8 mouse cellular contexts compared by ENCODE assay signal in the genomic region with DNA sequence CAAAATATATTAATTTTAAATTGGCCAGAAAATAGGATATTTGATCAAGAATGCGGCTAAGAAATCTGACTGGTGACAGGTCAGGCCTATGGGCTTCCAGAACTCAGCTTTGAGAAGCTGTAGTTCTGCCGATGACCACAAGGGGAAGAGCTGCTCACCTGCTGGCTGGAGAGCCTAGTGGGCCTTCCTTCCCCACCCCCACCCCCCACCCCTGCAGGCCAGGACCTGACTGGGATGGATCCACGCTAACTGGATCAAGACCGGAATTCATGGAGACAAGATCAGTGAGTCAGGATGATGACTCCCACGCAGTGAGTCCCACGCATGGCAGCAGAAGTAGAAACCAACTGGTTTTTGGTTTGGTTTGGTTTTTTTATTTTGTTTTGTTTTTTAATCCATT. TPM values are rescaled to one million over a fixed set of nuclear protein-coding genes. Genes with fewer than 3 reads are reported as not detected.
A peak's percentile ranks its signal among the peaks of the same experiment; 100 is the strongest.
DNase-seq lines count a peak whose midpoint lies in the region; ATAC-seq and TF ChIP-seq lines count a peak whose summit lies in the region.

No protein-coding gene starts in this region.

- H3K4me3 ChIP-seq in hindbrain, embryonic 13.5 days, result no peak overlapping the region
- no peak overlapping the region for H3K4me3 ChIP-seq in hindbrain, embryonic 16.5 days (ENCODE audit: low read length)
- H3K4me3 ChIP-seq in C2C12 (ENCODE audit: insufficient read depth, poor library complexity, severe bottlenecking) (no peak overlapping the region), macrophage (ENCODE audit: inconsistent target) (no peak overlapping the region)
- no peak overlapping the region for H3K4me3 ChIP-seq in heart, embryonic 12.5 days

- no peaks in the 10 kb centered on the region for H3K9me3 ChIP-seq in hindbrain, embryonic 13.5 days
- no peaks in the 10 kb centered on the region for H3K9me3 ChIP-seq in hindbrain, embryonic 16.5 days (ENCODE audit: control insufficient read depth, low read length)
- H3K9me3 ChIP-seq in heart, embryonic 12.5 days (replicated peaks), result no peaks in the 10 kb centered on the region

- WGBS in hindbrain, embryonic 13.5 days, result 82% methylated on average over 6 of the region's 6 CpGs
- 87% methylated on average over 6 of the region's 6 CpGs for WGBS in hindbrain, embryonic 16.5 days
- 76% methylated on average over 5 of the region's 6 CpGs for WGBS in macrophage (ENCODE audit: missing documents)
- WGBS in heart, embryonic 12.5 days, result 81% methylated on average over 6 of the region's 6 CpGs

- no peak overlapping the region for H3K4me2 ChIP-seq in hindbrain, embryonic 13.5 days
- no peak overlapping the region for H3K4me2 ChIP-seq in hindbrain, embryonic 16.5 days (ENCODE audit: low read length)
- no peak overlapping the region for H3K4me2 ChIP-seq in heart, embryonic 12.5 days

- H3K79me3 ChIP-seq in C2C12 (ENCODE audit: low read depth), result peaks cover 70% of the 10 kb centered on the region

- no peak overlapping the region for H3ac ChIP-seq in C2C12 (ENCODE audit: control insufficient read depth, insufficient read length, low read depth)

- no peak overlapping the region for H3K9ac ChIP-seq in hindbrain, embryonic 13.5 days
- H3K9ac ChIP-seq in hindbrain, embryonic 16.5 days (ENCODE audit: low read depth, low read length), result no peak overlapping the region
- H3K9ac ChIP-seq in heart, embryonic 12.5 days, result no peak overlapping the region

- H3K36me3 ChIP-seq in hindbrain, embryonic 13.5 days, result peaks cover 11% of the 10 kb centered on the region
- H3K36me3 ChIP-seq in hindbrain, embryonic 16.5 days (ENCODE audit: control insufficient read depth, insufficient read depth, low read length), result no peaks in the 10 kb centered on the region
- H3K36me3 ChIP-seq in C2C12 (ENCODE audit: control insufficient read depth, insufficient read depth), result peaks cover 39% of the 10 kb centered on the region
- peaks cover 14% of the 10 kb centered on the region; the same call in 1 of the 2 replicates for H3K36me3 ChIP-seq in macrophage (ENCODE audit: inconsistent target)
- no peaks in the 10 kb centered on the region for H3K36me3 ChIP-seq in heart, embryonic 12.5 days

- H3K27me3 ChIP-seq in hindbrain, embryonic 13.5 days, result no peaks in the 10 kb centered on the region
- no peaks in the 10 kb centered on the region for H3K27me3 ChIP-seq in hindbrain, embryonic 16.5 days (replicated peaks; ENCODE audit: control insufficient read depth, insufficient read depth, low read length)
- no peaks in the 10 kb centered on the region for H3K27me3 ChIP-seq in C2C12 (ENCODE audit: control insufficient read depth, insufficient read depth, insufficient read length)
- H3K27me3 ChIP-seq in heart, embryonic 12.5 days (replicated peaks), result no peaks in the 10 kb centered on the region

- H3K79me2 ChIP-seq in C2C12 (ENCODE audit: control insufficient read depth, insufficient read depth) (peaks cover 97% of the 10 kb centered on the region), macrophage (ENCODE audit: inconsistent target) (peaks cover 84% of the 10 kb centered on the region)

- 0 out of 2 replicates have a peak overlapping the region, but pooled peaks have one; percentile 18 for H3K27ac ChIP-seq in hindbrain, embryonic 13.5 days
- no peak overlapping the region for H3K27ac ChIP-seq in hindbrain, embryonic 16.5 days (ENCODE audit: low read depth, low read length)
- peak overlapping the region; percentile 93 for H3K27ac ChIP-seq in macrophage
- no peak overlapping the region for H3K27ac ChIP-seq in heart, embryonic 12.5 days (ENCODE audit: poor library complexity, severe bottlenecking)

- H3K4me1 ChIP-seq in hindbrain, embryonic 13.5 days (replicated peaks), result peaks cover 6% of the 10 kb centered on the region; the same call in 1 of the 2 replicates
- H3K4me1 ChIP-seq in hindbrain, embryonic 16.5 days (ENCODE audit: control insufficient read depth, insufficient read depth, low read depth, low read length), result no peaks in the 10 kb centered on the region
- no peaks in the 10 kb centered on the region for H3K4me1 ChIP-seq in heart, embryonic 12.5 days (replicated peaks)

- peak; percentile 92 for DNase-seq in ZHBTc4 (ENCODE audit: low read depth, low spot score)
- no peak for DNase-seq in cerebellum, postnatal 4 days (ENCODE audit: low spot score in 2 of 2)
- no peak for DNase-seq in neural tube, embryonic 10.5 days (ENCODE audit: extremely low spot score, low spot score)

- TF ChIP-seq CTCF in C2C12 (IDR thresholded peaks at IDR 0.05; ENCODE audit: control insufficient read depth, insufficient read depth, insufficient read length), result peak; percentile 35

- no peak for ATAC-seq in hindbrain, embryonic 13.5 days (ENCODE audit: low FRiP score)
- no peak for ATAC-seq in hindbrain, embryonic 16.5 days
- ATAC-seq in heart, embryonic 12.5 days (ENCODE audit: insufficient number of reproducible peaks, low FRiP score), result no peak

TF ChIP-seq in C2C12, 6 proteins besides CTCF, POLR2A, EP300 and RAD21:
- TF ChIP-seq USF1 (IDR thresholded peaks at IDR 0.05; ENCODE audit: low read depth), result no peak

RNA-seq across cellular contexts. Expression of gene Rab31, which starts 46.3 kb away (rescaled TPM):
- 73.0 and 74.0 TPM in 2 replicates for polyA plus RNA-seq in hindbrain, embryonic 13.5 days (2015; fragmentation: Nextera tagmentation; extraction: Ambion mirVana)
- polyA plus RNA-seq in hindbrain, embryonic 16.5 days (2015; fragmentation: Nextera tagmentation; extraction: Ambion mirVana), result 70.0 and 73.8 TPM in 2 replicates
- polyA plus RNA-seq in C2C12 (2012; fragmentation: generic; extraction: Trizol), result 144 TPM
- total RNA-seq in macrophage (2018; cell fraction: chromatin; rRNA removed), result 10 to 100 TPM in 25 of 26 experiments, 1 to 10 TPM in 1; 7.0 to 47.6 (median 27.4) TPM
- total RNA-seq in macrophage (2018; cell fraction: cytosol; rRNA removed), result 100 to 1,000 TPM in 13 of 26 experiments, 10 to 100 TPM in 13; 70.2 to 171 (median 101) TPM
- 10 to 100 TPM; 28.0 to 79.5 (median 53.6) TPM for total RNA-seq in macrophage (2018; cell fraction: nucleus; rRNA removed)
- polyA plus RNA-seq in macrophage (2018), result 93.9 to 139 TPM (median 136 TPM) in 3 replicates
- 31.2 and 33.4 TPM in 2 replicates for polyA plus RNA-seq in heart, embryonic 12.5 days (2016; fragmentation: Nextera tagmentation; extraction: Ambion mirVana)

RNA-seq across cellular contexts. Expression of gene Ppp4r1, which starts 56.1 kb away (rescaled TPM):
- 44.7 and 47.3 TPM in 2 replicates for polyA plus RNA-seq in hindbrain, embryonic 13.5 days (2015; fragmentation: Nextera tagmentation; extraction: Ambion mirVana)
- 37.1 and 41.3 TPM in 2 replicates for polyA plus RNA-seq in hindbrain, embryonic 16.5 days (2015; fragmentation: Nextera tagmentation; extraction: Ambion mirVana)
- polyA plus RNA-seq in C2C12 (2012; fragmentation: generic; extraction: Trizol) (61.8 TPM), macrophage (2018) (33.7 to 41.6 TPM (median 40.4 TPM) in 3 replicates)
- 100 to 1,000 TPM in 25 of 26 experiments, 10 to 100 TPM in 1; 99.6 to 452 (median 234) TPM for total RNA-seq in macrophage (2018; cell fraction: chromatin; rRNA removed)
- 10 to 100 TPM; 34.3 to 65.4 (median 48.6) TPM for total RNA-seq in macrophage (2018; cell fraction: cytosol; rRNA removed)
- 100 to 1,000 TPM in 17 of 26 experiments, 10 to 100 TPM in 9; 65.0 to 297 (median 115) TPM for total RNA-seq in macrophage (2018; cell fraction: nucleus; rRNA removed)
- 33.5 and 37.5 TPM in 2 replicates for polyA plus RNA-seq in heart, embryonic 12.5 days (2016; fragmentation: Nextera tagmentation; extraction: Ambion mirVana)

Comparison
In these comparisons a context has a peak if more than half of its experiments do, and no peak if none do; other contexts are left out.
1. H3K27ac ChIP-seq: peak in hindbrain, embryonic 13.5 days (single experiment) and macrophage (single experiment); none in hindbrain, embryonic 16.5 days (single experiment) and heart, embryonic 12.5 days (single experiment).